Mouse (Mus musculus) megakaryocyte progenitor cell, adult 5-6 weeks (primary cell): ENCODE measurements at regions not wholly inside any gene's neighbourhood (a gene's known extent, or its start where the extent isn't known, plus 50 kb on each side); places are given as distances from the start of the nearest gene placed in this dataset.

Experiments used
- ATAC-seq: replicated peaks from 2 replicates; pipeline ENCODE4 v1.8.0; 2016; ENCODE audit warnings: mild to moderate bottlenecking, moderate TSS enrichment, inconsistent platforms; ENCODE audit not compliant: poor library complexity

GRCm38 (mm10) chr2:9681691-9682152, 199.3 kb upstream of the 4930412O13Rik start:
- ATAC-seq = peak; percentile 90

- no peak for ATAC-seq
Measured at GRCm38 (mm10) chr2:9683673-9684210, 197.3 kb upstream of the 4930412O13Rik start.

GRCm38 (mm10) chr2:9688176-9688575, 192.9 kb upstream of the 4930412O13Rik start:
- peak; percentile 82 for ATAC-seq

- ATAC-seq = no peak
Measured at GRCm38 (mm10) chr2:9689518-9689917, 191.5 kb upstream of the 4930412O13Rik start.

GRCm38 (mm10) chr2:9691506-9691905, 189.5 kb upstream of the 4930412O13Rik start:
- ATAC-seq = no peak

GRCm38 (mm10) chr2:9691906-9692305, 189.1 kb upstream of the 4930412O13Rik start:
- no peak for ATAC-seq

- no peak for ATAC-seq
Measured at GRCm38 (mm10) chr2:9693351-9693750, 187.7 kb upstream of the 4930412O13Rik start.

GRCm38 (mm10) chr2:9694178-9694577, 186.9 kb upstream of the 4930412O13Rik start:
- no peak for ATAC-seq

GRCm38 (mm10) chr2:9697591-9698345, 183.3 kb upstream of the 4930412O13Rik start:
- no peak for ATAC-seq

- no peak for ATAC-seq
Measured at GRCm38 (mm10) chr2:9704266-9704665, 176.8 kb upstream of the 4930412O13Rik start.

GRCm38 (mm10) chr2:9709466-9709865, 171.6 kb upstream of the 4930412O13Rik start:
- ATAC-seq = no peak

GRCm38 (mm10) chr2:9717904-9718303, 163.1 kb upstream of the 4930412O13Rik start:
- ATAC-seq = no peak

GRCm38 (mm10) chr2:9733243-9733642, 147.8 kb upstream of the 4930412O13Rik start:
- no peak for ATAC-seq

- no peak for ATAC-seq
Measured at GRCm38 (mm10) chr2:9744181-9744580, 136.9 kb upstream of the 4930412O13Rik start.

GRCm38 (mm10) chr2:9749829-9750788, 130.9 kb upstream of the 4930412O13Rik start:
- ATAC-seq = peak; percentile 92

GRCm38 (mm10) chr2:9753691-9754090, 127.4 kb upstream of the 4930412O13Rik start:
- ATAC-seq = no peak

- ATAC-seq = no peak
Measured at GRCm38 (mm10) chr2:9754153-9754552, 126.9 kb upstream of the 4930412O13Rik start.

- peak; percentile 71 for ATAC-seq
Measured at GRCm38 (mm10) chr2:9757770-9758420, 123.2 kb upstream of the 4930412O13Rik start.

GRCm38 (mm10) chr2:9758983-9759382, 122.1 kb upstream of the 4930412O13Rik start:
- no peak for ATAC-seq

GRCm38 (mm10) chr2:9759389-9760104, 121.5 kb upstream of the 4930412O13Rik start:
- peak; percentile 68 for ATAC-seq
